Mouse (Mus musculus): ENCODE measurements at regions not wholly inside any gene's neighbourhood (a gene's known extent, or its start where the extent isn't known, plus 50 kb on each side); places are given as distances from the start of the nearest gene placed in this dataset.

DNA sequence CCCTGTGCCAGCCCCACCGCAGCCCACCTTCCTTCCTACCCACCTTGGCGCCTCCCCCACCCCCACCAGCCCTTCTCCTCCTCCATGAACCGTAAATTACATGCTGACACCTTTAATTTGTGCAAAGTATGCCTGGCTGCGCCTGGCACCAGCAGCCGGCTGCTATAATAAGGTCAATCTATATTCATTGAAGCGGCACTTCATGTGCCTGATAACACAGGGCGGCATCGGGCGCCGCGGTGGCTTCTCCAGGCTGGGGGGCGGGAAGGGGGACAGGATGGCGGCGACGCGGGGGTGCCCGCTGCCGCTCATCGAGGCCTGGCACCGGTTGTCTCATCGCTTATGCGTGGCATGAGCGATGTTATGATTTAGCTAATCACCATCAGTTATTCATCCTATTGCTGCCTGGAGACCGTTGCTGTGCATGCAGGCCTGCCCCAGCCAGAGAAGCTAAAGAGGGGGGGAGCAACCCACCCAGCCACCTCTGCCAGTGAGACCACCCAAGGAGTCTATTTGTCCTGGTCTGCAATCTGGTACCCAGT is 157.5 kb downstream of the Rplp1 start:
- H3K4me1 ChIP-seq (ENCODE audit: control insufficient read depth, insufficient read depth, low read length), result 0 out of 2 replicates have a peak, but pooled peaks cover 6% of the 10 kb centered on the region
- no peak overlapping the region for H3K4me2 ChIP-seq
- 85% methylated on average over 24 of the region's 24 CpGs for WGBS
- H3K9me3 ChIP-seq (ENCODE audit: control insufficient read depth, low read length), result no peaks in the 10 kb centered on the region
- H3K27ac ChIP-seq (ENCODE audit: low read depth, low read length), result no peak overlapping the region
- no peak for DNase-seq (ENCODE audit: low spot score, missing footprints)
- H3K9ac ChIP-seq (ENCODE audit: low read length), result no peak overlapping the region
- H3K4me3 ChIP-seq (ENCODE audit: low read depth, low read length), result no peak overlapping the region
- no peak for ATAC-seq (ENCODE audit: low FRiP score)
- no peaks in the 10 kb centered on the region for H3K27me3 ChIP-seq (ENCODE audit: control insufficient read depth, insufficient read depth, low read length)
- H3K36me3 ChIP-seq (ENCODE audit: control insufficient read depth, insufficient read depth, low read length), result no peaks in the 10 kb centered on the region

DNA sequence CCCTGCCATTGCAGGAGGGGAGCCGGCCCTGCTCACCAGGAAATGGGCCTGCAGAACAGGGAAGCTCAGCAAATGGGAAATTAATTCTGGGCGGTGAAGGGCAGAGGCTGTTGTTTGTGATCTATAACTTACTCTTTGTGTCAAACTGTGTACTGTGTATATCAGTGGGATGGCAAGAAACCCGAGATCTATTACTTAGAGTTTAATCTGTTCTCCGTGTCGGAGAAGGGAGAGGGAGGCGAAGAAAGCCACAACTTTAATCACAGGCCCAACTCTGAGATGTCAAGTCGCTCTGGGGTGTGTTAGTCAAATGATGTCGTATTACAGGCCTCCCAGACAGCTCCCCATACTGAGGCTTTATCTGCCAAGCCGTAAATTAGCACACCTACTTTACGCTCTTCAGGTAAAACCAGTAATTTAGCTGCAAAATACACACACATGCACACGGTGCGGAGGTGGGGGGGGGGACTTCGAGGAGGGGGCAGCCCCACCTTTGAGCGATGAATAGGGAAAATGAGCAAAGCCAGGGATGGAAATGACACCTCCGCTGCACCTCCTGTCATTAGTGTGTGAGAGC is 158.0 kb downstream of the Rplp1 start:
- Histone ChIP-seq H3K9ac (ENCODE audit: low read length) (no peak overlapping the region), H3K27ac (ENCODE audit: low read depth, low read length) (no peak overlapping the region), H3K4me2 (no peak overlapping the region), H3K4me1 (ENCODE audit: control insufficient read depth, insufficient read depth, low read length) (0 out of 2 replicates have a peak, but pooled peaks cover 6% of the 10 kb centered on the region), H3K4me3 (ENCODE audit: low read depth, low read length) (no peak overlapping the region), H3K9me3 (ENCODE audit: control insufficient read depth, low read length) (no peaks in the 10 kb centered on the region), H3K36me3 (ENCODE audit: control insufficient read depth, insufficient read depth, low read length) (no peaks in the 10 kb centered on the region), H3K27me3 (ENCODE audit: control insufficient read depth, insufficient read depth, low read length) (no peaks in the 10 kb centered on the region)
- no peak for DNase-seq (ENCODE audit: low spot score, missing footprints)
- WGBS, result 79% methylated on average over 15 of the region's 15 CpGs
- no peak for ATAC-seq (ENCODE audit: low FRiP score)

DNA sequence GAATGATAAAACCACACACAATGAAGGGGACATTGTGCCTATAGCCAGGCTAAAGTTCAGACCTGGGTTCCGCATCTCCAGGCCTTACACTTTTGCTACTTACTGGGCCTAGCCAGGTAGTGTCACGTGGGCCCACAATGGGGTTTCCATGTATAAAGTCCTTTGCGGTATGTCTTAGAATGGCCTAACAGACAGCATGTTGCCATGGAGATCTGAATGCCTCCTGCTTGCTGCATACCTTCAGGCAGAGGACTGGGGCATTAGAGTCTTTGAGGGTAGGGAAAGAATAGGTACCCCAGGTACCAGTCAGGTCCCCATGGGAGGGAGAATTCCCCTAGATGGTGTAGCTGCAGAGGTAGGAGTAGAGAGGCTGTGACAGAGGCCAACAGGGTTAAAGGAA is 159.0 kb downstream of the Rplp1 start:
- H3K27me3 ChIP-seq (ENCODE audit: control insufficient read depth, insufficient read depth, low read length), result no peaks in the 10 kb centered on the region
- H3K36me3 ChIP-seq (ENCODE audit: control insufficient read depth, insufficient read depth, low read length), result no peaks in the 10 kb centered on the region
- no peak overlapping the region for H3K4me2 ChIP-seq
- no peak overlapping the region for H3K27ac ChIP-seq (ENCODE audit: low read depth, low read length)
- DNase-seq (ENCODE audit: low spot score, missing footprints) (no peak), ATAC-seq (ENCODE audit: low FRiP score) (no peak)
- WGBS, result 77% methylated on average over 3 of the region's 3 CpGs
- 0 out of 2 replicates have a peak, but pooled peaks cover 6% of the 10 kb centered on the region for H3K4me1 ChIP-seq (ENCODE audit: control insufficient read depth, insufficient read depth, low read length)
- no peak overlapping the region for H3K9ac ChIP-seq (ENCODE audit: low read length)
- no peaks in the 10 kb centered on the region for H3K9me3 ChIP-seq (ENCODE audit: control insufficient read depth, low read length)
- no peak overlapping the region for H3K4me3 ChIP-seq (ENCODE audit: low read depth, low read length)

GRCm38 (mm10) chr9:61753795-61754194 is 160.5 kb downstream of the Rplp1 start:
- Histone ChIP-seq H3K4me1 (ENCODE audit: control insufficient read depth, insufficient read depth, low read length) (0 out of 2 replicates have a peak, but pooled peaks cover 6% of the 10 kb centered on the region), H3K4me3 (ENCODE audit: low read depth, low read length) (no peak overlapping the region), H3K27me3 (ENCODE audit: control insufficient read depth, insufficient read depth, low read length) (no peaks in the 10 kb centered on the region), H3K9ac (ENCODE audit: low read length) (peak overlapping the region; percentile 10; the same call in 1 of the 2 replicates), H3K36me3 (ENCODE audit: control insufficient read depth, insufficient read depth, low read length) (no peaks in the 10 kb centered on the region), H3K4me2 (no peak overlapping the region), H3K27ac (ENCODE audit: low read depth, low read length) (no peak overlapping the region), H3K9me3 (ENCODE audit: control insufficient read depth, low read length) (no peaks in the 10 kb centered on the region)
- WGBS, result 54% methylated on average over 10 of the region's 10 CpGs
- ATAC-seq (ENCODE audit: low FRiP score), result no peak
- DNase-seq (ENCODE audit: low spot score, missing footprints), result no peak

DNA sequence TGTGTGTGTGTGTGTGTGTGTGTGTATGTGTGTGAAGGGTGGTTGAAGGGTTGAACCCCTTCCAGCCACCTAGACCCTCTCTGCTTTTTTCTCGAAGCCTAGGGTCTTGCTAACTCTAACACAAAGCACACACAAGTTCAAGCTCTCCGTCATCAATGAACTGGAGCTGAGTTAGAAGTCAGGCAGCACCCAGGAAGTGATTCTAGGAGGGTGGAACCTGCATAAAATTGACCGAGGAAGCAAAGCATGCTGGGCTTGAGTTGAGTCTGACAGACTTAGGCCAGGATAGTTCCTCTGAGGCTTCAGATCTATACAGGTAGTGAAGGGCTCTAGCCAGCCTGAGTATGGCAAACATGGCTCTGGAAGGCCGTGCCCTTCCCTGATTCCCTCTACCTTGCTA is 165.1 kb downstream of the Rplp1 start:
- H3K9me3 ChIP-seq (ENCODE audit: control insufficient read depth, low read length), result no peaks in the 10 kb centered on the region
- DNase-seq (ENCODE audit: low spot score, missing footprints), result no peak
- H3K27me3 ChIP-seq (ENCODE audit: control insufficient read depth, insufficient read depth, low read length), result no peaks in the 10 kb centered on the region
- H3K4me1 ChIP-seq (ENCODE audit: control insufficient read depth, insufficient read depth, low read length), result peaks cover 2% of the 10 kb centered on the region; the same call in 1 of the 2 replicates
- H3K27ac ChIP-seq (ENCODE audit: low read depth, low read length), result no peak overlapping the region
- WGBS, result 92% methylated on average over 4 of the region's 4 CpGs
- H3K4me3 ChIP-seq (ENCODE audit: low read depth, low read length), result no peak overlapping the region
- H3K4me2 ChIP-seq, result no peak overlapping the region
- no peaks in the 10 kb centered on the region for H3K36me3 ChIP-seq (ENCODE audit: control insufficient read depth, insufficient read depth, low read length)
- H3K9ac ChIP-seq (ENCODE audit: low read length), result no peak overlapping the region
- ATAC-seq (ENCODE audit: low FRiP score), result no peak

DNA sequence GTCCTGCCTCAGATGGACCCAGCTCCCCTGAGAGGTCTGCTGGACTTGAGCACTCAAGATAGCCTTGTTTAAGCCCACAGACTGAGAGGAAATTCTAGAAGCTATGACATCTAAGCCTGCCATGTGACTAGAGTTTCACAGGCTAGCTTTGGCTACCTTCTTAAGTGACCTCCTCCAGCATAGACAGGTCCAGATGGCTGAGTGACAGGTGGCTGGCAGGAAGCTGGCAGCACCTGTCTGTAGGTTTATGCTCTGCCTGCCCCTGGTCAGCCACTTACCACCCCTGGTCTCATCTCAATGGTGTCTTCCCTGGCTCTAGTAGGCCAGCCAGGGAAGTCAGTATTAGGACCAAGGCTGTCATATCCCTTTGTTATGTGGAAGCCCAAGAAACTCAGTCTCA is 165.9 kb downstream of the Rplp1 start:
- no peaks in the 10 kb centered on the region; the same call in 1 of the 2 replicates for H3K4me1 ChIP-seq (ENCODE audit: control insufficient read depth, insufficient read depth, low read length)
- no peak for ATAC-seq (ENCODE audit: low FRiP score)
- no peak overlapping the region for H3K9ac ChIP-seq (ENCODE audit: low read length)
- no peak overlapping the region for H3K4me3 ChIP-seq (ENCODE audit: low read depth, low read length)
- H3K9me3 ChIP-seq (ENCODE audit: control insufficient read depth, low read length), result no peaks in the 10 kb centered on the region
- H3K4me2 ChIP-seq, result no peak overlapping the region
- H3K27me3 ChIP-seq (ENCODE audit: control insufficient read depth, insufficient read depth, low read length), result no peaks in the 10 kb centered on the region
- no peak overlapping the region for H3K27ac ChIP-seq (ENCODE audit: low read depth, low read length)
- H3K36me3 ChIP-seq (ENCODE audit: control insufficient read depth, insufficient read depth, low read length), result no peaks in the 10 kb centered on the region
- peak; percentile 33 for DNase-seq (ENCODE audit: low spot score, missing footprints)

- no peak for ATAC-seq (ENCODE audit: low FRiP score)
- 58% methylated on average over 6 of the region's 6 CpGs for WGBS
- no peak overlapping the region for H3K27ac ChIP-seq (ENCODE audit: low read depth, low read length)
These were observed 167.9 kb downstream of the Rplp1 start for GRCm38 (mm10) chr9:61746401-61746800.

GRCm38 (mm10) chr9:61745301-61745801 is 169.0 kb downstream of the Rplp1 start:
- no peak overlapping the region for H3K9ac ChIP-seq (ENCODE audit: low read length)
- H3K4me1 ChIP-seq (ENCODE audit: control insufficient read depth, insufficient read depth, low read length), result no peaks in the 10 kb centered on the region; the same call in 1 of the 2 replicates
- H3K36me3 ChIP-seq (ENCODE audit: control insufficient read depth, insufficient read depth, low read length), result no peaks in the 10 kb centered on the region
- H3K4me2 ChIP-seq, result no peak overlapping the region
- no peaks in the 10 kb centered on the region for H3K9me3 ChIP-seq (ENCODE audit: control insufficient read depth, low read length)
- DNase-seq (ENCODE audit: low spot score, missing footprints) (no peak), ATAC-seq (ENCODE audit: low FRiP score) (no peak)
- H3K4me3 ChIP-seq (ENCODE audit: low read depth, low read length), result no peak overlapping the region
- H3K27ac ChIP-seq (ENCODE audit: low read depth, low read length), result no peak overlapping the region
- WGBS, result 49% methylated on average over 7 of the region's 7 CpGs
- no peaks in the 10 kb centered on the region for H3K27me3 ChIP-seq (ENCODE audit: control insufficient read depth, insufficient read depth, low read length)

More at GRCm38 (mm10) chr9:61746401-61746800, 167.9 kb downstream of the Rplp1 start:
- Histone ChIP-seq H3K27me3 (ENCODE audit: control insufficient read depth, insufficient read depth, low read length) (no peaks in the 10 kb centered on the region), H3K9ac (ENCODE audit: low read length) (no peak overlapping the region), H3K4me1 (ENCODE audit: control insufficient read depth, insufficient read depth, low read length) (no peaks in the 10 kb centered on the region; the same call in 1 of the 2 replicates), H3K4me2 (no peak overlapping the region), H3K9me3 (ENCODE audit: control insufficient read depth, low read length) (no peaks in the 10 kb centered on the region), H3K36me3 (ENCODE audit: control insufficient read depth, insufficient read depth, low read length) (no peaks in the 10 kb centered on the region), H3K4me3 (ENCODE audit: low read depth, low read length) (no peak overlapping the region)
- no peak for DNase-seq (ENCODE audit: low spot score, missing footprints)

GRCm38 (mm10) chr9:61733540-61733939 is 180.8 kb downstream of the Rplp1 start:
- H3K27me3 ChIP-seq (ENCODE audit: control insufficient read depth, insufficient read depth, low read length), result no peaks in the 10 kb centered on the region
- H3K27ac ChIP-seq (ENCODE audit: low read depth, low read length), result no peak overlapping the region
- no peaks in the 10 kb centered on the region for H3K4me1 ChIP-seq (ENCODE audit: control insufficient read depth, insufficient read depth, low read length)
- no peak overlapping the region for H3K9ac ChIP-seq (ENCODE audit: low read length)
- WGBS, result 60% methylated on average over 2 of the region's 2 CpGs
- H3K36me3 ChIP-seq (ENCODE audit: control insufficient read depth, insufficient read depth, low read length), result no peaks in the 10 kb centered on the region
- H3K4me3 ChIP-seq (ENCODE audit: low read depth, low read length), result no peak overlapping the region
- DNase-seq (ENCODE audit: low spot score, missing footprints), result no peak
- no peak for ATAC-seq (ENCODE audit: low FRiP score)
- no peak overlapping the region for H3K4me2 ChIP-seq
- H3K9me3 ChIP-seq (ENCODE audit: control insufficient read depth, low read length), result no peaks in the 10 kb centered on the region
